ENCODE assay signal across 12 mouse cellular contexts in the genomic region with DNA sequence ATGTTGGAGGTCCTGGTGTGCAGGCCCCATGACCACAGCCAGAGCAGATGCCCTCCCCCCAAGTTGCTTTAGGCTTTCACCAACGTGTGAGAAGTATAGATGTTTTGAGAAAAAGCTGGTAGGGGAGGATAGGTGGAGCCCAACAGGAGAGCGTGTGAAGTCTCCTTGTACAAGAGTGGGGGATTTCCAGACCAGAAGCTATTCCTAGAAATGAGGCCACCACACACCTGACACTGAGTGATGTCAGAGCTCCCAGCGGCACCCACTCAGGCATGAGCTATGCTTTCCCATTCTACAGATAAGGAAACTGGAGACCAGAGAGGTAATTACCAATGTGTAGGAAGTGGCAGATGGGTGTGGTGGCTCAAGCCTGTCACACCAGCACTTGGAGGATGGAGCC. TPM values are rescaled to one million over a fixed set of nuclear protein-coding genes. Genes with fewer than 3 reads are reported as not detected.
DNase-seq lines count a peak whose midpoint lies in the region; ATAC-seq lines count a peak whose summit lies in the region.
"Had no signal": no experiment of that assay in that cellular context is flagged by ENCODE, and none has a peak within 500 bp of the region (broad histone marks: within the 10 kb centered on the region; RNA-seq: fewer than 3 reads in every experiment).

No protein-coding gene starts in this region.

- peaks cover 32% of the 10 kb centered on the region for H3K4me1 ChIP-seq in heart, embryonic 13.5 days

- H3K36me3 ChIP-seq in heart, embryonic 13.5 days = no peaks in the 10 kb centered on the region

- H3K4me3 ChIP-seq in heart, embryonic 13.5 days = no peak overlapping the region

- 40% methylated on average over 3 of the region's 3 CpGs for WGBS in heart, embryonic 13.5 days

- ATAC-seq in heart, embryonic 13.5 days (ENCODE audit: extremely low read depth, insufficient number of reproducible peaks, low FRiP score, low TSS enrichment) = peak; percentile 37; the same call in 1 of the 2 replicates

- intact Hi-C loops in heart, postnatal 10 days (cut with DNase I) = loop anchor here (5.0 kb wide), 3 partner anchors 215 to 350 kb away; a partner anchor contains a TSS

- H3K27me3 ChIP-seq in heart, embryonic 13.5 days (replicated peaks) = no peaks in the 10 kb centered on the region

- DNase-seq in heart, postnatal 10 days = no peak
- DNase-seq in CD8-positive naive resting alpha-beta T cell, adult 2 months (ENCODE audit: low read depth in 2 of 2, low spot score in 2 of 2) = peak; percentile 27 to 29
- peak; percentile 89 for DNase-seq in induced T-regulatory cell, adult 2 months (ENCODE audit: low read depth)
- peak; percentile 67 to 69 for DNase-seq in natural killer cell, adult 2 months (ENCODE audit: low spot score in 2 of 2)
- no peak for DNase-seq in cerebellum, adult 18-20 months
- no peak for DNase-seq in layer of hippocampus, adult 18-20 months (ENCODE audit: low spot score in 2 of 2)
- no peak for DNase-seq in cerebellum, postnatal 14 days
- DNase-seq: embryo, embryonic 11 days; gastrocnemius, postnatal 14 days; kidney, postnatal 10 days; layer of hippocampus, postnatal 36 days had no signal

- H3K4me2 ChIP-seq in heart, embryonic 13.5 days = no peak overlapping the region

- no peak overlapping the region for H3K9ac ChIP-seq in heart, embryonic 13.5 days

- no peaks in the 10 kb centered on the region for H3K9me3 ChIP-seq in heart, embryonic 13.5 days

- 0 out of 2 replicates have a peak overlapping the region, but pooled peaks have one; percentile 39 for H3K27ac ChIP-seq in heart, embryonic 13.5 days (replicated peaks)

RNA-seq across cellular contexts. Expression of a gene that starts 56.2 kb away (rescaled TPM):
- 11.7 and 12.8 TPM in 2 replicates for polyA plus RNA-seq in heart, embryonic 13.5 days (2015; fragmentation: Nextera tagmentation; extraction: Ambion mirVana)
- 10 to 100 TPM; 57.8 to 61.3 TPM for total RNA-seq in heart, postnatal 10 days (2021)
- total RNA-seq in layer of hippocampus, adult 18-20 months (2021) = 10 to 100 TPM; 89.7 to 90.3 TPM

Comparison
In these comparisons a context has a peak if more than half of its experiments do, and no peak if none do; other contexts are left out.
1. DNase-seq: peak in CD8-positive naive resting alpha-beta T cell, adult 2 months (2 of 2), induced T-regulatory cell, adult 2 months (single experiment) and natural killer cell, adult 2 months (2 of 2); none in heart, postnatal 10 days (0 of 2), cerebellum, adult 18-20 months (0 of 2), layer of hippocampus, adult 18-20 months (0 of 2) and cerebellum, postnatal 14 days (0 of 2).